Mouse (Mus musculus) embryonic fibroblast, embryonic 13.5 days (primary cell): Measurements from ENCODE around the gene Hhipl1.

Experiments
- CTCF ChIP-seq: IDR thresholded peaks from 2 replicates; pipeline ENCODE4 v1.5.1; 2011; ENCODE audit warnings: mild to moderate bottlenecking, control low read depth, low read length, moderate library complexity, borderline replicate concordance; ENCODE audit not compliant: insufficient read depth
- POLR2A ChIP-seq: IDR thresholded peaks from 2 replicates; pipeline ENCODE4 v1.6.1; 2011; ENCODE audit warnings: low read depth, mild to moderate bottlenecking, control low read depth, low read length, moderate library complexity

GRCm38 (mm10) chr12:108285225-108286011 is 20.7 kb upstream of the Hhipl1 start:
- TF ChIP-seq POLR2A (no peak), CTCF (no peak)
